Mouse (Mus musculus): ENCODE data around the gene Ccdc93. TPM values are rescaled to one million over a fixed set of nuclear protein-coding genes. Genes with fewer than 3 reads are reported as not detected.

Ccdc93 gene
- polyA plus RNA-seq, 1 experiment from 2014 or later: 9.2 TPM

DNA sequence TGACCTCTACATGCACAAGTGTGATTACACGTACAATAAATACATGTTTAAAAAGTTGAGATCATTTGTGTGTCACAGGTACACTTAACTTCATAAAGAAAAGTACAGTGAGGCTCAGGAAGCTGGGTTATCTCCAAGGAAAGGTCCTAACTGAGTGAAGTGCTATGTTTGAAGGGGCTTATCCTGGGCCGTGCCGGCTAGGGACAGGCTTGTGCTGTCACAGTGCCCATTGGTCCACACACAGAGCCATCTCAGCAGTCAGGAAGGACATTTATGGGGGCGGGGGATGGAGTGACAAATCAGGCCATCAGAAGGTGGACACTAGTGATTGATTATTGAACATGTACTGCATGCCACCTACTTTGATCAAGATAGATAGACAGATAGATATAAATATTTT lies 22.2 kb downstream of the Ccdc93 start:
- H3K4me1 ChIP-seq (replicated peaks; ENCODE audit: control insufficient read depth, insufficient read depth, low read length): no peaks in the 10 kb centered on the region
- H3K9me3 ChIP-seq (ENCODE audit: control insufficient read depth, low read length): no peaks in the 10 kb centered on the region
- no peaks in the 10 kb centered on the region for H3K27me3 ChIP-seq (replicated peaks; ENCODE audit: control insufficient read depth, insufficient read depth, low read length)
- no peak overlapping the region for H3K27ac ChIP-seq (ENCODE audit: low read depth, low read length)
- H3K36me3 ChIP-seq (ENCODE audit: control insufficient read depth, insufficient read depth, low read length): no peaks in the 10 kb centered on the region; the same call in 1 of the 2 replicates
- 91% methylated on average over 4 of the region's 4 CpGs for WGBS
- ATAC-seq (replicated peaks; ENCODE audit: low FRiP score): no peak
- no peak overlapping the region for H3K9ac ChIP-seq (ENCODE audit: low read depth, low read length)
- DNase-seq (ENCODE audit: low spot score): no peak
- H3K4me2 ChIP-seq: no peak overlapping the region
- H3K4me3 ChIP-seq (ENCODE audit: low read depth, low read length): no peak overlapping the region

DNA sequence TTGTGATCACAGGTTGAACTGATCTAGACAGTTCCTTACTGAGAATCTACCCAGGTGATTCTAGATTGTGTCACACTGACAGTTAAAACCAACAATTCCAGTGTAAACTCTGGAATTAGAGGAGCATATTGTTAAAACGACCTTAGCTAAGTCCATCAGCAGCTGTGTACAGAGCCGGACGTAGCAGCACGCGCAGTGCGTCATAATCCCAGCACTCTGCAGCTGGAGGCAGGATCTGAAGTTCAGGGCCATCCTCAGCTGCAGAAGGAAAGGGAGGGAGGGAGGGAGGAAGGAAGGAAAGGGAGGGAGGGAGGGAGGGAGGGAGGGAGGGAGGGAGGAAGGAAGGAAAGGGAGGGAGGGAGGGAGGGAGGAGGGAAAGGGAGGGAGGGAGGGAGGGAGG lies 24.1 kb downstream of the Ccdc93 start:
- no peaks in the 10 kb centered on the region for H3K27me3 ChIP-seq (replicated peaks; ENCODE audit: control insufficient read depth, insufficient read depth, low read length)
- no peak overlapping the region for H3K9ac ChIP-seq (ENCODE audit: low read depth, low read length)
- H3K9me3 ChIP-seq (ENCODE audit: control insufficient read depth, low read length): no peaks in the 10 kb centered on the region
- no peak for DNase-seq (ENCODE audit: low spot score)
- no peaks in the 10 kb centered on the region for H3K4me1 ChIP-seq (replicated peaks; ENCODE audit: control insufficient read depth, insufficient read depth, low read length)
- H3K4me2 ChIP-seq: no peak overlapping the region
- WGBS: 87% methylated on average over 6 of the region's 6 CpGs
- ATAC-seq (replicated peaks; ENCODE audit: low FRiP score): no peak
- no peak overlapping the region for H3K4me3 ChIP-seq (ENCODE audit: low read depth, low read length)
- no peak overlapping the region for H3K27ac ChIP-seq (ENCODE audit: low read depth, low read length)
- no peaks in the 10 kb centered on the region for H3K36me3 ChIP-seq (ENCODE audit: control insufficient read depth, insufficient read depth, low read length)

DNA sequence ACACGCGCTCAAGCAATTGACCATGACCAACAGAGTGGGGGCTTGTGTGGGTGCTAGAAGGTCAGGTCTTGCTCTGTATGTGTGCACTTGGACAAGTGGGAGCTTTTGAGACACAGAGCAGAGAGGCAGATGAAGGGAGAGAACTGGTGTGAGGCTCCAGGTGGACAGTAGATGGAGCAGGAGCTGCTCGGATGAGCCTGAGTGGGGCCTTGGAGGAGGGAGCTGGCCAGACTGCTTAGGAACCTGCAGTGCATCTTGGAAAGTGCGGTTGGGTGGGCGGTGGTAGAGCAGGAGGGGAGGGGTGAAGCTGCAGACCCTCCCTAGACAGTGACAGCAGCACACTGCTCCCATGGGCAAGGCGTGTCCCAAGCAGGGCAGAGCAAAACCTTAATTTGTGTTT lies 29.2 kb downstream of the Ccdc93 start:
- Histone ChIP-seq H3K27me3 (replicated peaks; ENCODE audit: control insufficient read depth, insufficient read depth, low read length) (no peaks in the 10 kb centered on the region), H3K4me2 (no peak overlapping the region), H3K9ac (ENCODE audit: low read depth, low read length) (no peak overlapping the region), H3K36me3 (ENCODE audit: control insufficient read depth, insufficient read depth, low read length) (peaks cover 6% of the 10 kb centered on the region; the same call in 1 of the 2 replicates), H3K27ac (ENCODE audit: low read depth, low read length) (no peak overlapping the region), H3K9me3 (ENCODE audit: control insufficient read depth, low read length) (no peaks in the 10 kb centered on the region), H3K4me1 (replicated peaks; ENCODE audit: control insufficient read depth, insufficient read depth, low read length) (no peaks in the 10 kb centered on the region), H3K4me3 (ENCODE audit: low read depth, low read length) (no peak overlapping the region)
- no peak for ATAC-seq (replicated peaks; ENCODE audit: low FRiP score)
- 81% methylated on average over 6 of the region's 6 CpGs for WGBS
- DNase-seq (ENCODE audit: low spot score): no peak

DNA sequence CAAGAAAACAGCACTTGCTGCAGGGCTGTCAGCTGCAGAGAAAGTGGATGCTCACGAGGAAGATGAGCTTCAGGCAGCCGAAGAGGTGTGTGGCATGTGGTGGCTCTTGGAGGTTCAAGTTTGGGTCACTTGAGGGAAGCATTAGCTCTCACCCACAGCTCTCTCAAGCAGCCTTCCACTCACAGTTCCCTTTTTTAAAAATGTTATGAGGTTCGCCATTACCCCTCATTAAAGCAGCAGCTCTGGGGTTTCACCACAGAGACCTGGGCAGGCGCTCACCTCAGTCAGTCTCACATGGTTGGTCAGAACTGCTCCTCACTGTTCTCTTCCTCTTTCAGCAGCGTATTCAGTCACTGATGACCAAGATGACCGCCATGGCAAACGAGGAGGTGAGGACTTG lies 31.0 kb downstream of the Ccdc93 start:
- Histone ChIP-seq H3K36me3 (ENCODE audit: control insufficient read depth, insufficient read depth, low read length) (peaks cover 6% of the 10 kb centered on the region; the same call in 1 of the 2 replicates), H3K4me3 (ENCODE audit: low read depth, low read length) (no peak overlapping the region), H3K9ac (ENCODE audit: low read depth, low read length) (no peak overlapping the region), H3K9me3 (ENCODE audit: control insufficient read depth, low read length) (no peaks in the 10 kb centered on the region), H3K4me1 (replicated peaks; ENCODE audit: control insufficient read depth, insufficient read depth, low read length) (no peaks in the 10 kb centered on the region), H3K27ac (ENCODE audit: low read depth, low read length) (no peak overlapping the region), H3K4me2 (no peak overlapping the region), H3K27me3 (replicated peaks; ENCODE audit: control insufficient read depth, insufficient read depth, low read length) (no peaks in the 10 kb centered on the region)
- ATAC-seq (replicated peaks; ENCODE audit: low FRiP score): no peak
- no peak for DNase-seq (ENCODE audit: low spot score)
- WGBS: 84% methylated on average over 7 of the region's 7 CpGs

DNA sequence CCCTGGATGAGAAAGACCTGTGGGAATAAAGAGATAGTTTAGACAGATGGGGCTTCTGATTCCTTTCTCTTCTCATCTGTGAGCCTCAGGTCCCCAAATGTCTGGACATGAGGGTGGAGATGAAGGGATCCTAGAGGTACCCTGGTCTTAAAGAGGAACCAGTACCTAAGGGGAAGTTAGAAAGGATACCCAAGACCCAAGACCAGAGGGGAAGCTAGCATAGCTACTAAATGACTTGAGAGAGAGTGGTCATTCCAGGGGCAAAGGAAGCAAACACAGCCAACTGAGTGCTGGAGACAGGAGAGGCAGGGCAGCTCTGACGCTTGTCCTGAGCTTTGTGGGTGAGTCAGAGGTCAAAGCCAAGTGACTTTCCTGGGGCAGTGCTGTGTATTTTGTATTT lies 31.8 kb downstream of the Ccdc93 start:
- H3K27ac ChIP-seq (ENCODE audit: low read depth, low read length): no peak overlapping the region
- no peak for DNase-seq (ENCODE audit: low spot score)
- no peaks in the 10 kb centered on the region for H3K4me1 ChIP-seq (replicated peaks; ENCODE audit: control insufficient read depth, insufficient read depth, low read length)
- WGBS: 65% methylated on average over 1 of the region's 1 CpGs
- no peaks in the 10 kb centered on the region for H3K9me3 ChIP-seq (ENCODE audit: control insufficient read depth, low read length)
- no peaks in the 10 kb centered on the region for H3K27me3 ChIP-seq (replicated peaks; ENCODE audit: control insufficient read depth, insufficient read depth, low read length)
- H3K4me2 ChIP-seq: no peak overlapping the region
- no peak overlapping the region for H3K4me3 ChIP-seq (ENCODE audit: low read depth, low read length)
- H3K9ac ChIP-seq (ENCODE audit: low read depth, low read length): no peak overlapping the region
- no peak for ATAC-seq (replicated peaks; ENCODE audit: low FRiP score)
- peaks cover 6% of the 10 kb centered on the region; the same call in 1 of the 2 replicates for H3K36me3 ChIP-seq (ENCODE audit: control insufficient read depth, insufficient read depth, low read length)

DNA sequence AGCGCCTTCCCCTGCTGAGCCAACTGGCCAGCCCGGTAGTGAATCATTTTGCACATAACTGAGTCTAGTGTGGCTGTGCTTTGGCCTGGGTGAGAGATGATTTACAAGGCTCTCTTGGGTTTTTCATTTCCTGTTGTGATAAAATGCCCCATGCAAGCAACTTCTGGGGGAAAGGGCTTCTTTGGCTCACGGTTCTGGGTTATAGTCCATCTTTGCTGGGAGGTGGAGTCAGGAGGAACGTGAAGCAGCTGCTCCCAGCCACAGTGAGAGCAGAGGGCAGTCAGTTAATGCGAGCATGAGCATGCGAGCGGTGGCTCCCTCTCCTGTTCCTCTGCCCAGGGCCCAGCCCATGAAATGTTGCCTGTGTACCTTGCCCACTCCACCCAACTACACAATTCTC lies 33.0 kb downstream of the Ccdc93 start:
- no peak overlapping the region for H3K4me3 ChIP-seq (ENCODE audit: low read depth, low read length)
- no peaks in the 10 kb centered on the region for H3K27me3 ChIP-seq (replicated peaks; ENCODE audit: control insufficient read depth, insufficient read depth, low read length)
- peaks cover 6% of the 10 kb centered on the region; the same call in 1 of the 2 replicates for H3K36me3 ChIP-seq (ENCODE audit: control insufficient read depth, insufficient read depth, low read length)
- H3K9me3 ChIP-seq (ENCODE audit: control insufficient read depth, low read length): no peaks in the 10 kb centered on the region
- H3K4me2 ChIP-seq: no peak overlapping the region
- DNase-seq (ENCODE audit: low spot score) (no peak), ATAC-seq (replicated peaks; ENCODE audit: low FRiP score) (no peak)
- no peak overlapping the region for H3K9ac ChIP-seq (ENCODE audit: low read depth, low read length)
- 80% methylated on average over 7 of the region's 7 CpGs for WGBS
- H3K27ac ChIP-seq (ENCODE audit: low read depth, low read length): no peak overlapping the region
- H3K4me1 ChIP-seq (replicated peaks; ENCODE audit: control insufficient read depth, insufficient read depth, low read length): no peaks in the 10 kb centered on the region

DNA sequence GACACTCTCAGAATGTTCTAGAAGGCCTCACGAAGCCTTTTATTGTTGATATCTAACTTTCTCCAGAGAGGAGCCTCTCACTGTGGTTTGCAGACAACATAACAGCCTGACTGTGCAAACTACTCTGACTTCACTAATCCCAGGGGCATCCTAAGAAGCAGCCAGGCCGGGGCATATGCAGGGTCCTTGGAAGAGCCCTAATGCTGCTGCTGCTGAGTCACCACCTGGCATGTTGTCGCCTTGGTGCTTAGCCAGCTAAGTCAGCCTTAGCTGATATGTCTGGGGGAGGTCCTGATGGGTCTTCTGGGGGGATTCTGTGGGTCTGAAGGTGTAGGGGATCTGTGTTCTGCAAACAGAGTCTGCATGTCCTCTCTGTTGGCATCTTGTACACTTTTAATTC lies 35.4 kb downstream of the Ccdc93 start:
- Histone ChIP-seq H3K27me3 (replicated peaks; ENCODE audit: control insufficient read depth, insufficient read depth, low read length) (no peaks in the 10 kb centered on the region), H3K27ac (ENCODE audit: low read depth, low read length) (no peak overlapping the region), H3K36me3 (ENCODE audit: control insufficient read depth, insufficient read depth, low read length) (peaks cover 6% of the 10 kb centered on the region; the same call in 1 of the 2 replicates), H3K9me3 (ENCODE audit: control insufficient read depth, low read length) (no peaks in the 10 kb centered on the region), H3K4me1 (replicated peaks; ENCODE audit: control insufficient read depth, insufficient read depth, low read length) (no peaks in the 10 kb centered on the region), H3K4me3 (ENCODE audit: low read depth, low read length) (no peak overlapping the region), H3K9ac (ENCODE audit: low read depth, low read length) (no peak overlapping the region), H3K4me2 (no peak overlapping the region)
- DNase-seq (ENCODE audit: low spot score): no peak
- no peak for ATAC-seq (replicated peaks; ENCODE audit: low FRiP score)
- 78% methylated on average over 3 of the region's 3 CpGs for WGBS

DNA sequence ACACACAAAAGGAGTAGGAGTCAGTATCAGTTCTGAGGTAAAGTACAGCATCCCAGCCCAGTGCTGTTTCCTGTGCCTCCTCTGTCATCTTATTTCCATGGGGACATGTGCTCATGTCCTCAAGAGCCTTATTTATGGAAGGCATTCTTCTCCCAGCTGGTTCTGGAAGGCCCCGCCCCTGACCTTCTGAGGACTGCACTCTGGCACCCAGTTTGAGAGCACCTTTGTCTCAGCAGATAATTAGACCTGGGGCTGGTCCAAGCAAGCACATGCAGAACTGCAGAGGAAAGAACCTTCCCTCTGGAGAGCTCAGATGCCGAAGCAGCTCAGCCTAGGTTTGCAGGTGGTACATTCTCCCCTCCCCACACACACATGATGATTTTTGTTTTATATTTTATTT lies 37.4 kb downstream of the Ccdc93 start:
- H3K4me3 ChIP-seq (ENCODE audit: low read depth, low read length): no peak overlapping the region
- no peaks in the 10 kb centered on the region for H3K9me3 ChIP-seq (ENCODE audit: control insufficient read depth, low read length)
- no peak overlapping the region for H3K9ac ChIP-seq (ENCODE audit: low read depth, low read length)
- H3K27me3 ChIP-seq (replicated peaks; ENCODE audit: control insufficient read depth, insufficient read depth, low read length): no peaks in the 10 kb centered on the region
- ATAC-seq (replicated peaks; ENCODE audit: low FRiP score) (no peak), DNase-seq (ENCODE audit: low spot score) (no peak)
- H3K27ac ChIP-seq (ENCODE audit: low read depth, low read length): no peak overlapping the region
- no peaks in the 10 kb centered on the region for H3K4me1 ChIP-seq (replicated peaks; ENCODE audit: control insufficient read depth, insufficient read depth, low read length)
- WGBS: 84% methylated on average over 2 of the region's 2 CpGs
- no peaks in the 10 kb centered on the region for H3K36me3 ChIP-seq (ENCODE audit: control insufficient read depth, insufficient read depth, low read length)
- no peak overlapping the region for H3K4me2 ChIP-seq

DNA sequence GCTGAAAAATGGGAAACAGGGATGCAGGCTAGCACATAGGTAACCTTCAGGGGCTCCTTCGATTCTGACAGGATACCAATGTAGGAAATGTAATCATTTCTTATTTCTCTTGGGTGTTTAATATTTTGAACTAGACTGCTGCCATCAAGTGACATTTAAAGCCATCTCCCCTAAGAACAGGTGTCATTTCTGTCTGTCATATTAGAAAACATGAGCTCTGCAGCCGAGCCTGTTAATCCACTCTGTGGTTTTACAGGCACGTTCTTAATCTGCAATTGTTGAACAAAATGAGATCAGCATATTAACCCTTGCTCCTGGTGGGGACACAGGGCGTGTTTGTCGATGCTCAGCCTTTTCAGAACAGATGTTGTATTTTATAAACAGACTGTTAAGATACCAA lies 40.7 kb downstream of the Ccdc93 start:
- no peak for ATAC-seq (replicated peaks; ENCODE audit: low FRiP score)
- Histone ChIP-seq H3K27ac (ENCODE audit: low read depth, low read length) (no peak overlapping the region), H3K4me1 (replicated peaks; ENCODE audit: control insufficient read depth, insufficient read depth, low read length) (no peaks in the 10 kb centered on the region), H3K9me3 (ENCODE audit: control insufficient read depth, low read length) (no peaks in the 10 kb centered on the region), H3K36me3 (ENCODE audit: control insufficient read depth, insufficient read depth, low read length) (no peaks in the 10 kb centered on the region), H3K4me3 (ENCODE audit: low read depth, low read length) (no peak overlapping the region), H3K27me3 (replicated peaks; ENCODE audit: control insufficient read depth, insufficient read depth, low read length) (no peaks in the 10 kb centered on the region), H3K9ac (ENCODE audit: low read depth, low read length) (no peak overlapping the region), H3K4me2 (no peak overlapping the region)
- WGBS: 75% methylated on average over 5 of the region's 5 CpGs
- DNase-seq (ENCODE audit: low spot score): no peak
